Mouse (Mus musculus) urinary bladder, adult 2 months (tissue): Measurements from ENCODE around the gene Sclt1. TPM values are rescaled to one million over a fixed set of nuclear protein-coding genes. Genes with fewer than 3 reads are reported as not detected.

ENCODE experiments used
- DNase-seq: peaks from one replicate; pipeline ENCODE4 v3.0.0; 2022; ENCODE audit warnings: low spot score
- polyA plus RNA-seq: library from polyadenylated mRNA; depleted of rRNA; stranded (reverse); fragments of >200 nt; gene quantifications from 2 replicates; pipeline ENCODE4 v1.2.3, GENCODE M21; 2012

Sclt1 gene
- polyA plus RNA-seq, 1 experiment: 6.1 TPM

- DNase-seq: no peak
Measured at GRCm38 (mm10) chr3:41606330-41606664, 136.0 kb downstream of the Sclt1 start.

GRCm38 (mm10) chr3:41605601-41606329, 136.5 kb downstream of the Sclt1 start:
- DNase-seq: no peak

GRCm38 (mm10) chr3:41604629-41605321, 137.5 kb downstream of the Sclt1 start:
- no peak for DNase-seq

- no peak for DNase-seq
Measured at GRCm38 (mm10) chr3:41603470-41604019, 138.8 kb downstream of the Sclt1 start.

DNA sequence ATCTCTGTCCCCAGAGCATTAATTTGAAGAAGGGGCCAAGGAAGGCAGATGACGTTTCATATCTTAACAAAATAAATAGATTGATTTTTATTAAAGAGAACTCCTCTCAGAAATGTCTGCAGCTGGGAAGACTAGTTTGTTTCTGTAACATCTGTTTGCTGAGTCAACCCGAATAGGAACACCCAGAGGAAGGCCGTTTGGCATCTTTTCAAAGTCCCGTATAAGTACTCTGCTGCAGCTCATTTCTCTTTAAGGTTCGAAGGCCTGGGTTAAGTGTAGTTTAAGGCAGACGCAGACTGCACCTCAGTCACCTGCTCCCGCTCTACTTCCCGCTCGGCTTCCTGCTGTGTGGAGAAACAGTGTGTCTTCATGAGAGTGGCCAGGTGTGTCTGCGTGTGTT, 139.4 kb downstream of the Sclt1 start:
- no peak for DNase-seq

DNA sequence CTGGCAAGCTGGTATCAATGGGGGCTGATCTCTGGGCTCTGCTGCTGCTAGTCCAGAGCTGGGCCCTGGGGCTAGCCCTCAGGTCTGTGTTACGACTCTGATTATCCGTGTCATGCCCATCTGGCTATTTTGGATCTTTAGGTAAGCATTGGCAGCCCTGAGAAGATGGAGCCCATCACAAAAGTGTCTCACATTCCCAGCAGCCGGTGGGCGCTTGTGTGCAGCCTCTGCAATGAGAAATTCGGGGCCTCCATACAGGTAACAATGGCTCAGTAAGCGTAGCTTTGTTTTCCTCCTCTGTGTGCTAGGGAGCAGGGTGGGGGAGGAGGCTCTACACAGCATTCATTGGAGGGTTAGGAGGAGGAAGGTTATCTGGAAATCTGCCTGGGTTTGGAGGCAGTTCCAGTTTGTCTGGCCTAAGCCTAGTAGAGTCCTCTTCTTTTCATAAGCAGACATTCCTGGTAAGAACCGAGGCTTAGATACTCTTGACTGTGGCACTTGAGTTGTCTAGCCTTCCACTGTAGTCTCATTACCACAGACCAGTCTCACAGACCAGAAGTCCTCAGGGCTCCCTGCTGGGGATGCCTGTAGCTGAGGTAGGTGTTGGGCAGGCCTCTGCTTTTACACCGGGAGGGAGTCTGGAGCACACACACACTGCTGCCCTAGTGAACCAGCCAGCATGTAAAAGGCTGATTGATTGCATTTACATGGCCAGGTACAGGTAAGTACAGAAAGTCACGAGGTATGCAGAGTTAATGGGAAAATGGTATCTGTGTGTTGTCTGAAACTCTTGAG, 140.9 kb downstream of the Sclt1 start:
- DNase-seq: no peak

DNA sequence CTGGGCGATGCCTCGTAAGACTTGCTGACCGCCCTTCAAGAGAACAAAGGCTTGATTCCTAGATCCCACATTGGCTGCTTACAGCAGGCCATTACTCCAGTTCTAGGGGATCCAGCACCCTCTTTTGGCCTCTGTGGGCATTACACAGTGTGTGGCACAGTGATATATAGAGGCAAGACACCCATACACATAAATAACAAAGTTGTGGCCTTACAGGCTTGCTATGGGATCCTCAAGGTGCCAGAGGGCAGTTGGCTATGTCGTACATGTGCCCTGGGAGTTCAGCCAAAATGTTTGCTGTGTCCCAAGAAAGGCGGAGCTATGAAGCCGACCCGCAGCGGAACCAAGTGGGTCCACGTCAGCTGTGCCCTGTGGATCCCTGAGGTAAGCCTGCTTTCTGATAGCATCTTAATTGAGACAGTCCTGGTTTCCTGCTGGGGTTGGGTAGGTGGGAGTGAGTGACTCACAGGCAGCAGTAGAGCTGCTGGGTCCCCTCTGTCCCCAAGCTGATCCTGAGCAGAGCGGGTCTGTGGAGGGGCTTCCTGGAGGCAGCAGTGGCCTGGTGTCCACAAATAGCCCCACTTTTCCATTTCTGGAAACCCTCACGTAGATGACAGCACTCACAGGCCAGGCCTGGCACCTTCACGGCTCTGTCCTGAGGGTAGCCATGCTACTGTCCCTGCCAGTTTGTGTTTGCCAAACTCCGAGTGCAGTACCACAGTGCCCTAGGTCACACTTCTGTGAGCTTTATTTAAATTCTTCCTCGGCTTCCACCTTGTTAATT, 142.3 kb downstream of the Sclt1 start:
- no peak for DNase-seq

DNA sequence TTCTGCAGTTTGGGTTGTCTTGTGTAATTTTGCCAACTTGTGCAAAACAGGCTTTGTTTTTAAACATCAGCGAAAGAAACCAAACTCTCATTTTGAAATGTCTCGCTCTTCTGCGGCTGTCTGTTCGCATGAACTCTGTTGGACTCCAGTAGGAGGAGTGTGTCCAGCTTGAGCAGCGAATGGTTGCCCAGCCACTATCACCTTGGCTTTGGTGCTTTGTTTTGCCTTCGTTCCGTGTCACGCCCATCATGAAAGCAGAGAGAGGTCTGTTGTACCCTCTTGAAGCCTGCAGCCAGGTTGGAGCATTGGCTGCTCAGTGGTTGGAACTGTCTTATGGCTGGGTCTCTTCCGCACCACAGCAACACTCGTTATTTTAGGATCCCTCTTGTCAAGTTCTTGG, 143.1 kb downstream of the Sclt1 start:
- DNase-seq: no peak

- no peak for DNase-seq
Measured at GRCm38 (mm10) chr3:41598412-41598811, 143.9 kb downstream of the Sclt1 start.

- DNase-seq: no peak
Measured at GRCm38 (mm10) chr3:41597036-41597435, 145.3 kb downstream of the Sclt1 start.

GRCm38 (mm10) chr3:41595010-41595409, 147.3 kb downstream of the Sclt1 start:
- no peak for DNase-seq

GRCm38 (mm10) chr3:41594097-41594879, 148.0 kb downstream of the Sclt1 start:
- no peak for DNase-seq

- no peak for DNase-seq
Measured at GRCm38 (mm10) chr3:41592805-41593204, 149.5 kb downstream of the Sclt1 start.

- DNase-seq: no peak
Measured at GRCm38 (mm10) chr3:41591651-41592170, 150.6 kb downstream of the Sclt1 start.

- no peak for DNase-seq
Measured at GRCm38 (mm10) chr3:41590695-41591559, 151.4 kb downstream of the Sclt1 start.

DNA sequence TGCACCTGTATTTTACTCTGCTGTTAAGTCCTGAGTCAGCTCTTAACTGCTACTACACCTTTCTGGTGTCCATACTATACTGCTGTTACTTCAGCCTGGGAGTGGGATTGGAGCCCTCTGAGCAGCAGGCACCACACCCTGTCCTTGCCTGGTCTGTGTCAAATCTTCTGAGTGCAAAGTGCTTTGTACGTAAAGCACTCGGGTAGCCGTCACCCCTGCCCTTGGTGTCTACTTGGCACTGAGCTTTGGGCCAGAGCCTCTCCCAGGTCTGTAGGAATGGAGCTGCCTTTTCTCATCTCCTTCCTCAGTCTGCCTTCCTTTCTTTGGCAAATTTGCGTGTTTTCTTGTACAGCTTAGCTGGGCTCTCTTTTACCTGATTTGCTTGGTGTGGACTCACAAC, 152.3 kb downstream of the Sclt1 start:
- no peak for DNase-seq

GRCm38 (mm10) chr3:41589246-41589914, 152.9 kb downstream of the Sclt1 start:
- no peak for DNase-seq

DNA sequence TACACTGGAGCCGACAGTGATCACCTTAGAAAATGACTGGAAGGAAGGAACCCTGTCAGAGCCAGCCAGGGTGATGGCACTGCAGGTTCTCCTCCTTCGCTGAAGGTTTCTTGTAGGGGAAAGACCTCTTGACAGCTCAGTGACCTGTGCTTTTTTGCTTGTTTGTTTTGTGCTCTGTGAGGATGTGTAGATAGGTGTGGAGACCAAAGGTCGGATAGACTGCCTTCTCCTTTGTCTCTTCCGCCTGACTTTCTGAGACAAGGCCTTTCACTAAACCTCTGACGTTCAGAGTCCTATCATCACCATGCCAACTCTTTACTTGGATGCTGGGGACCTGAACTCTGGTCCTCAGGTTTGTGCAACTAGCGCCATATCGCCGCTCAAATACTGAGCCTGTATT, 153.8 kb downstream of the Sclt1 start:
- no peak for DNase-seq

GRCm38 (mm10) chr3:41587588-41587987, 154.7 kb downstream of the Sclt1 start:
- DNase-seq: no peak
